Mouse (Mus musculus) MN1 (cell line): ENCODE measurements around the gene Dgke.
"Not testable (repeated sequence)": the region's sequence is repeated elsewhere in the genome, so short reads cannot be mapped to it uniquely, and the experiment has no call there.

Source experiments
- DNase-seq: peaks from one replicate; pipeline ENCODE4 v3.0.0-alpha.2; 2016; ENCODE audit warnings: low spot score

Dgke gene

GRCm38 (mm10) chr11:89074783-89075413, 8.2 kb upstream of the Dgke start:
- DNase-seq = no peak

GRCm38 (mm10) chr11:89073541-89073940, 6.9 kb upstream of the Dgke start, which contains the start of gene Gm525:
Gene Gm525 (plus strand): TSS chr11:89073841.
- no peak for DNase-seq

- DNase-seq = no peak
These were observed 4.9 kb upstream of the Dgke start for GRCm38 (mm10) chr11:89071522-89071921.

- DNase-seq = peak; percentile 31
These were observed 2.7 kb upstream of the Dgke start for GRCm38 (mm10) chr11:89069303-89069702.

GRCm38 (mm10) chr11:89068649-89069048, 2.0 kb upstream of the Dgke start:
- no peak for DNase-seq

GRCm38 (mm10) chr11:89067871-89068490, 1.3 kb upstream of the Dgke start:
- DNase-seq = no peak

- no peak for DNase-seq
These were observed 712 bp upstream of the Dgke start for GRCm38 (mm10) chr11:89067301-89067822.

GRCm38 (mm10) chr11:89066126-89066525, 524 bp downstream of the Dgke start:
- no peak for DNase-seq

- DNase-seq = no peak
These were observed 1.4 kb downstream of the Dgke start for GRCm38 (mm10) chr11:89065297-89065696.

GRCm38 (mm10) chr11:89064312-89064711, 2.3 kb downstream of the Dgke start:
- DNase-seq = no peak

- DNase-seq = no peak
These were observed 5.3 kb downstream of the Dgke start for GRCm38 (mm10) chr11:89061362-89061761.

- peak; percentile 95 for DNase-seq
These were observed 6.1 kb downstream of the Dgke start for GRCm38 (mm10) chr11:89060423-89061089.

GRCm38 (mm10) chr11:89059919-89060422, 6.7 kb downstream of the Dgke start:
- DNase-seq = no peak

- DNase-seq = peak; percentile 22
These were observed 8.0 kb downstream of the Dgke start for GRCm38 (mm10) chr11:89058515-89059270.

GRCm38 (mm10) chr11:89055931-89056690, 10.5 kb downstream of the Dgke start:
- no peak for DNase-seq

GRCm38 (mm10) chr11:89051767-89052166, 14.9 kb downstream of the Dgke start:
- DNase-seq = no peak

GRCm38 (mm10) chr11:89046021-89046420, 20.6 kb downstream of the Dgke start:
- DNase-seq = no peak

- not testable (repeated sequence) for DNase-seq
These were observed 21.1 kb downstream of the Dgke start for GRCm38 (mm10) chr11:89045501-89045900.

- DNase-seq = no peak
These were observed 23.6 kb downstream of the Dgke start for GRCm38 (mm10) chr11:89043046-89043445.

- DNase-seq = not testable (repeated sequence)
These were observed 25.6 kb downstream of the Dgke start for GRCm38 (mm10) chr11:89041073-89041472.

- DNase-seq = peak; percentile 46
These were observed 27.3 kb downstream of the Dgke start for GRCm38 (mm10) chr11:89039325-89039724.
